Mouse (Mus musculus) spleen, adult 2 months (tissue): ENCODE measurements around the gene Cd244a.

Source experiments
- CTCF ChIP-seq: fragments of 200-500 bp; IDR thresholded peaks from 2 replicates; pipeline ENCODE4 v1.5.1; 2011; ENCODE audit warnings: mild to moderate bottlenecking, inconsistent platforms; ENCODE audit not compliant: insufficient read depth, insufficient read length, insufficient replicate concordance; ENCODE audit errors: extremely low read depth
- POLR2A ChIP-seq: fragments of 200-500 bp; IDR thresholded peaks from 2 replicates; pipeline ENCODE4 v1.6.1; 2011; ENCODE audit warnings: low read depth, low read length, inconsistent platforms

- no peak for TF ChIP-seq CTCF
- no peak; the same call in 1 of the 2 replicates for TF ChIP-seq POLR2A
Measured at GRCm38 (mm10) chr1:171648840-171649239, 89.8 kb downstream of the Cd244a start.
